Mouse (Mus musculus) lung, postnatal 0 days (tissue): ENCODE results near the gene Dct.

Source experiments
- CTCF ChIP-seq: IDR thresholded peaks from 2 replicates; pipeline ENCODE4 v1.5.1; 2016; ENCODE audit warnings: antibody characterized with exemption, mild to moderate bottlenecking
- EP300 ChIP-seq: IDR thresholded peaks from 2 replicates; pipeline ENCODE4 v1.6.1; 2016; ENCODE audit warnings: antibody characterized with exemption, mild to moderate bottlenecking, control low read depth

DNA sequence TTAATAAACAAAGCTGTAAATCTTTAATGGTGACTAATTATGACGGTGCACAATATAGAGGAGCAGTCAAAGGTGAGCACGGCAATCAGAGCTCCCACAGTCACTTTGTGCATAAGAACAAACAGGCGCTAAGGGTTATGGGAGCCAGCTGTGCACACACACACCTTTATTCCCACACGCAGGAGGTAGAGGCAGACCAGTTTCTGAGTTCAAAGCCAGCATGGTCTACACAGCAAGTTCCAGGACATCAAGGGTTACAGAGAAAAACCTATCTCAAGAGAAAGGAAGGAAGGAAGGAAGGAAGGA, 6.5 kb upstream of the Dct start:
- TF ChIP-seq CTCF (no peak), EP300 (no peak)
